Mouse (Mus musculus): ENCODE results near the gene Tbc1d10b. TPM values are rescaled to one million over a fixed set of nuclear protein-coding genes. Genes with fewer than 3 reads are reported as not detected.
A peak's percentile ranks its signal among the peaks of the same experiment; 100 is the strongest.

The Tbc1d10b gene
- polyA plus RNA-seq, 1 experiment from 2014 or later: 23.2 TPM

DNA sequence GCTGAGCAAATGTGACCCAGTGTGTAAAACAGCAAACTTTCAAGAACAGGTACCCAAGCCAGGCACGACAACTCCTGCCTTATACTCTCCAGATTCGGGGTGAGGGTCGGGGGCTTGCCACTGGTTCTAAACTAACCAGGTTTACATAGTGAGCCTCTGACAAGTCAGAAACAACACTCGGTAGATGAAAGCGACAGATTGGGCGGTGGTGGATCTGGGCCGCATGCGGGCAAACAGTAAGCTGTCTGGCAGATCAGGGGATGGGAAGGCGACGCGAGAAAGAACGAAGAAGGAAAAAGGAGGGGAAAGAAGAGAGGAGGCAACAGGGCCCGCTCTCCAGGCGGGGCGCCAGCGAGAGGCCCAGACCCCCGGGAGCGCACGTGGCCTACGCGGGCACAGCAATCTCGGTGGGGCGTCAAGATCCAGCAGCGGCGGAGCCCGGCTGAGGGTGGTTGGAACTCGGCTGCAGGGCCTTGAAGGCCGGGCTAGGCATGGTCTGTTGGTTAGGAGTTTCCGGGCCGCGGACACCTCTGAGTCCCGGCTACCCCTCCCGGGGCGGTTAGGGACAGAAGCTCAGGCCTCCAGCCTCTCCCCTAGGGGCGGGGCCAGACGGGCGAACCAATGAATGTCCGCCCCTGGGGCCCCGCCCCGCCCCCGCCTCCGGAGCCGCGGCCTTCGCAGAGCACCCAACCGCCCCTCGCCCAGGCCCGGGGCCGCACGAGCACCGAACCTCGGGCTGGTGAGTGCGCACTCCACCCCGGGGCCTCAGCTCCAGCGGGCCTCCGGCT lies 35.8 kb upstream of the Tbc1d10b start, which contains the start of gene Zfp771:
TSS of gene Zfp771 (plus strand) at position 405 of the 788 bp plus-strand sequence.
- 1% methylated on average over 50 of the region's 56 CpGs for WGBS
- Histone ChIP-seq H3K9ac (replicated peaks; ENCODE audit: low read length) (peak within 1 kb of the TSS; percentile 96), H3K27me3 (ENCODE audit: insufficient read depth, low read length) (no peaks in the 10 kb centered on the region), H3K4me3 (ENCODE audit: low read length) (peak within 1 kb of the TSS; percentile 80), H3K9me3 (ENCODE audit: low read length) (no peaks in the 10 kb centered on the region), H3K27ac (ENCODE audit: low read length) (peak within 1 kb of the TSS; percentile 95), H3K4me2 (replicated peaks; ENCODE audit: low read depth, low read length) (peak within 1 kb of the TSS; percentile 72), H3K36me3 (ENCODE audit: insufficient read depth, low read length) (peaks cover 3% of the 10 kb centered on the region), H3K4me1 (ENCODE audit: insufficient read depth, low read length) (peaks cover 17% of the 10 kb centered on the region)
- ATAC-seq (ENCODE audit: low FRiP score, low TSS enrichment): peak; percentile 99

- 35% methylated on average over 2 of the region's 2 CpGs for WGBS
- no peak for ATAC-seq (ENCODE audit: low FRiP score, low TSS enrichment)
Observed at GRCm38 (mm10) chr7:127243361-127243867, 35.1 kb upstream of the Tbc1d10b start.

GRCm38 (mm10) chr7:127234777-127235176 lies 26.5 kb upstream of the Tbc1d10b start:
- Histone ChIP-seq H3K9me3 (ENCODE audit: low read length) (no peaks in the 10 kb centered on the region), H3K27me3 (ENCODE audit: insufficient read depth, low read length) (no peaks in the 10 kb centered on the region), H3K4me1 (ENCODE audit: insufficient read depth, low read length) (peaks cover 31% of the 10 kb centered on the region), H3K4me3 (ENCODE audit: low read length) (no peak overlapping the region), H3K9ac (replicated peaks; ENCODE audit: low read length) (no peak overlapping the region), H3K27ac (ENCODE audit: low read length) (no peak overlapping the region), H3K4me2 (replicated peaks; ENCODE audit: low read depth, low read length) (peak overlapping the region; percentile 77; the same call in 1 of the 2 replicates), H3K36me3 (ENCODE audit: insufficient read depth, low read length) (peaks cover 46% of the 10 kb centered on the region)
- 89% methylated on average over 2 of the region's 2 CpGs for WGBS
- ATAC-seq (ENCODE audit: low FRiP score, low TSS enrichment): no peak

More at GRCm38 (mm10) chr7:127243361-127243867, 35.1 kb upstream of the Tbc1d10b start:
- no peaks in the 10 kb centered on the region for H3K9me3 ChIP-seq (ENCODE audit: low read length)
- peak overlapping the region; percentile 96 for H3K9ac ChIP-seq (replicated peaks; ENCODE audit: low read length)
- peaks cover 17% of the 10 kb centered on the region for H3K4me1 ChIP-seq (ENCODE audit: insufficient read depth, low read length)
- peaks cover 10% of the 10 kb centered on the region for H3K36me3 ChIP-seq (ENCODE audit: insufficient read depth, low read length)
- peak overlapping the region; percentile 72 for H3K4me2 ChIP-seq (replicated peaks; ENCODE audit: low read depth, low read length)
- H3K27ac ChIP-seq (ENCODE audit: low read length): peak overlapping the region; percentile 95
- H3K27me3 ChIP-seq (ENCODE audit: insufficient read depth, low read length): no peaks in the 10 kb centered on the region
- H3K4me3 ChIP-seq (ENCODE audit: low read length): peak overlapping the region; percentile 80

GRCm38 (mm10) chr7:127233765-127234164 lies 25.5 kb upstream of the Tbc1d10b start:
- ATAC-seq (ENCODE audit: low FRiP score, low TSS enrichment): no peak
- no peaks in the 10 kb centered on the region for H3K9me3 ChIP-seq (ENCODE audit: low read length)
- peak overlapping the region; percentile 99 for H3K27ac ChIP-seq (ENCODE audit: low read length)
- peak overlapping the region; percentile 98 for H3K4me3 ChIP-seq (ENCODE audit: low read length)
- no peaks in the 10 kb centered on the region for H3K27me3 ChIP-seq (ENCODE audit: insufficient read depth, low read length)
- 2% methylated on average over 9 of the region's 9 CpGs for WGBS
- H3K9ac ChIP-seq (replicated peaks; ENCODE audit: low read length): peak overlapping the region; percentile 97
- peaks cover 31% of the 10 kb centered on the region for H3K4me1 ChIP-seq (ENCODE audit: insufficient read depth, low read length)
- H3K4me2 ChIP-seq (replicated peaks; ENCODE audit: low read depth, low read length): peak overlapping the region; percentile 77
- H3K36me3 ChIP-seq (ENCODE audit: insufficient read depth, low read length): peaks cover 47% of the 10 kb centered on the region

DNA sequence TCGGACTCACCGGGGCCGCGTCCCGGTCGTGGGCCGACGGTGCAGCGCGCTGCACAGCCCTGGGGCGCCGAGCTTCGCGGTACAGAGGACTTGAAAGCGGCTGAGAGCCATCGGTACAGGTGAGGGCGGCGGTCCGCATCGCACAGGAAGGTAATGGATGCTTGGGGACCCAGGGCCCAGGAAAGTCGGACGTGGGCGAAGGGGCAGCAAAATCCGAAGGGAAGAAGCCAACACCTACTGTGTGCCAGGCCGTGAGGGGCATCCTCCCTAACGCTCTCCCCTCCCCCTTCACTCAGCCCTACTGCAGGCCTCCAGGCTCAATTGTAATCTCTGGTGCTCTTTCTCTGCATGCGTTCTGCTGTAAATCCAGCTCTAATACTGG lies 25.1 kb upstream of the Tbc1d10b start:
- peaks cover 43% of the 10 kb centered on the region for H3K36me3 ChIP-seq (ENCODE audit: insufficient read depth, low read length)

DNA sequence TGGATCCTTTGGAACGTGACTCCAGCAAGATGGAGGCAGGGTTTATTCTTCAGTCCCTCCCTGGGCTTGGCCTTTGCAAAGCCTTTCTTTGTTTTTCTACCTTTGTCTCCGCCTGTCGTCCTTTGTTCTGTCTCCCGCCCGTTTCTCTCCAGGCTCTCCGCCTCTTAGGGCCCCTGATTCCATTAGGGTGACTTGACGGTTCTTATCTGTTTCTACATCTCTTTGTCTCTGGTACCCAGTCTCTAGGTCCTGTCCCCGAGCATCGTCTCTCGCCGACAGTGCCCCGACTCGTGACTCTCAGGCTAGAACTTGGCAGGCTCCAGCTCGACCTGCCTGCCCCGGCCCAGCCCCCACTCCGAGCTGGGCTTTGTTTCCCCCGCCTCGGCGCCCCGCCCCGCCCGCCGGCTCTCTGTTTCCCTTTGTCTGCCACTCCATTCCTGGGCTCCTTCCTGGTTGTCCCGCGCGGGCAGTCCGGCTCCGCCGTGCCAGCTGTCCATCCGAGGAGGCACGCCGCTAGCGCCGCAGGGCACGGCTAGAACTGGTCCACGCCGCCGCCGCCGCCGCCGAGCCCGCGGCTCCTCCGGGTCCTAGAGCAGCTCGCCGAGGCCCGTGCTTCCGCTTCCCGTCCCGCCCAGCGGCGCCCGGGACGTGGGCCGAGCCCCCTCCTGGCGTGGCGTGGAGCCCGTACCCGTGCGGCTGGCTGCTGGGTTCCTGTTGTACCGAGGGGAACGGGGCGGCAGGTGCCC lies 24.5 kb upstream of the Tbc1d10b start, which contains the start of the genes Zfp553 and Sept1:
TSS of gene Zfp553 (plus strand) at position 440 of the 746 bp plus-strand sequence.
TSS of gene Sept1 (minus strand) at position 509 of the 746 bp plus-strand sequence.
- no peaks in the 10 kb centered on the region for H3K27me3 ChIP-seq (ENCODE audit: insufficient read depth, low read length)
- peak within 1 kb of the TSS; percentile 97 for H3K9ac ChIP-seq (replicated peaks; ENCODE audit: low read length)
- no peaks in the 10 kb centered on the region for H3K9me3 ChIP-seq (ENCODE audit: low read length)
- H3K4me1 ChIP-seq (ENCODE audit: insufficient read depth, low read length): peaks cover 31% of the 10 kb centered on the region
- peak within 1 kb of the TSS; percentile 99 for H3K27ac ChIP-seq (ENCODE audit: low read length)
- ATAC-seq (ENCODE audit: low FRiP score, low TSS enrichment): peak; percentile 92
- peak within 1 kb of the TSS; percentile 77 for H3K4me2 ChIP-seq (replicated peaks; ENCODE audit: low read depth, low read length)
- under 1% methylated on average over 63 of the region's 64 CpGs for WGBS
- peak within 1 kb of the TSS; percentile 98 for H3K4me3 ChIP-seq (ENCODE audit: low read length)
- H3K36me3 ChIP-seq (ENCODE audit: insufficient read depth, low read length): peaks cover 38% of the 10 kb centered on the region

More for the DNA sequence above, 25.1 kb upstream of the Tbc1d10b start:
- peak overlapping the region; percentile 98 for H3K4me3 ChIP-seq (ENCODE audit: low read length)
- peaks cover 31% of the 10 kb centered on the region for H3K4me1 ChIP-seq (ENCODE audit: insufficient read depth, low read length)
- peak overlapping the region; percentile 99 for H3K27ac ChIP-seq (ENCODE audit: low read length)
- H3K4me2 ChIP-seq (replicated peaks; ENCODE audit: low read depth, low read length): peak overlapping the region; percentile 77
- WGBS: under 1% methylated on average over 27 of the region's 27 CpGs
- no peaks in the 10 kb centered on the region for H3K9me3 ChIP-seq (ENCODE audit: low read length)
- H3K27me3 ChIP-seq (ENCODE audit: insufficient read depth, low read length): no peaks in the 10 kb centered on the region
- ATAC-seq (ENCODE audit: low FRiP score, low TSS enrichment): peak; percentile 70
- peak overlapping the region; percentile 97 for H3K9ac ChIP-seq (replicated peaks; ENCODE audit: low read length)

DNA sequence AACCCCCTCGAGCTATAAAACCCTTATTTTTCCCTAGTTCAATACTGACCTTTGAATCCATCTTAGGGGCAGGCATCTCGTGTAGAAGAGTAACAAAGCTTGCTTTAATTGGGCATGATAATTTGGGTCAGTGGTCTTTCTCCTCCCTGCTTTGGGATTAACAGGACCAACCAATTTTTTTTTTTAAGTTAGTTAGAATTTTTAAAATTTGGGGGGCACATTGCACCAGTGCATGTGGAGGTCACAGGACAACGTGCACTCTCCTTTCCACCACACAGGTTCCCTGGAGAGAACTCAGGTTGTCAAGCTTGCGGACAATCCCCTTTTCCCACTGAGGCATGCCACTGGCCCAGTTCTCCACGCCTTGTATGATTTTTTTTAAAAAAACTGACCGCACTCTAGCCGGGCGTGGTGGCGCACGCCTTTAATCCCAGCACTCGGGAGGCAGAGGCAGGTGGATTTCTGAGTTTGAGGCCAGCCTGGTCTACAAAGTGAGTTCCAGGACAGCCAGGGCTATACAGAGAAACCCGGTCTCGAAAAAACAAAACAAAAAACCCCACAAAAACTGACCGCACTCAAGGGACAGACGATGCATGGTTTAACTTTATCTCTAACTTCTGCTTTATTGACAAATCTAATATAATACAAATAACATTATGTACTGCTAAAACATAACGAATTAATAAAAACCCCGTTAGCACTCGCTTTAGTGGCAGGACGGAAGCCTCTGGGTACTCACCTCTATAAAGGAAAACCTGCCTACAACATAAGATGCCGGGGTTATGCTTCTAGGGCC lies 23.8 kb upstream of the Tbc1d10b start:
- H3K9ac ChIP-seq (replicated peaks; ENCODE audit: low read length): peak overlapping the region; percentile 97
- H3K27ac ChIP-seq (ENCODE audit: low read length): peak overlapping the region; percentile 99
- peaks cover 31% of the 10 kb centered on the region for H3K4me1 ChIP-seq (ENCODE audit: insufficient read depth, low read length)
- no peaks in the 10 kb centered on the region for H3K27me3 ChIP-seq (ENCODE audit: insufficient read depth, low read length)
- peak overlapping the region; percentile 77 for H3K4me2 ChIP-seq (replicated peaks; ENCODE audit: low read depth, low read length)
- H3K4me3 ChIP-seq (ENCODE audit: low read length): peak overlapping the region; percentile 98
- WGBS: 4% methylated on average over 20 of the region's 20 CpGs
- no peak for ATAC-seq (ENCODE audit: low FRiP score, low TSS enrichment)
- peaks cover 30% of the 10 kb centered on the region for H3K36me3 ChIP-seq (ENCODE audit: insufficient read depth, low read length)
- no peaks in the 10 kb centered on the region for H3K9me3 ChIP-seq (ENCODE audit: low read length)

DNA sequence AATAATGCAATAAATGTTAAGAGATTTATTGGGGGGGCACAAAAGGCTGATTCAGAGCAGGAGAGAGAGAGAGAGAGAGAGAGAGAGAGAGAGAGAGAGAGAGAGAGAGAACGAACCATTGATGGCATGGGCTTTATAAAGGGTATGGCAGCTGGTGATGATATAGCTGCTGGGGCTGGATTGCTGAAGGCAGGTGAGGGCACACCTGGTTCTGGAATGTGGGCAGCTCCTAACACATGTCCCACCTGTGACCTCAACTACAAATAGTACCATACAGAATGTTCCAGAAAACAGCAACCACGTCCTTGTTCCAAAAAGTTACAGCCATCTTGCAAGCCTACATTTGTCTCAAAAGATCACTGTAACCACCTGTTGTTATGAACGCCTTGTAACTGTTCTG lies 23.1 kb upstream of the Tbc1d10b start:
- Histone ChIP-seq H3K36me3 (ENCODE audit: insufficient read depth, low read length) (peaks cover 24% of the 10 kb centered on the region), H3K27me3 (ENCODE audit: insufficient read depth, low read length) (no peaks in the 10 kb centered on the region), H3K4me2 (replicated peaks; ENCODE audit: low read depth, low read length) (peak overlapping the region; percentile 77), H3K9ac (replicated peaks; ENCODE audit: low read length) (peak overlapping the region; percentile 97), H3K27ac (ENCODE audit: low read length) (peak overlapping the region; percentile 99; the same call in 1 of the 2 replicates), H3K4me1 (ENCODE audit: insufficient read depth, low read length) (peaks cover 31% of the 10 kb centered on the region), H3K4me3 (ENCODE audit: low read length) (peak overlapping the region; percentile 98), H3K9me3 (ENCODE audit: low read length) (no peaks in the 10 kb centered on the region)
- WGBS: 43% methylated on average over 3 of the region's 3 CpGs
- ATAC-seq (ENCODE audit: low FRiP score, low TSS enrichment): no peak

Measured in kidney, embryonic 16.5 days (tissue).